Mouse (Mus musculus): ENCODE data around the gene Gmppb. TPM values are rescaled to one million over a fixed set of nuclear protein-coding genes. Genes with fewer than 3 reads are reported as not detected.

Gene Gmppb
- polyA plus RNA-seq, 2 experiments: 12.9 to 15.5 TPM

GRCm38 (mm10) chr9:108095949-108096712 lies 47.1 kb downstream of the Gmppb start:
- Histone ChIP-seq H3K9me3 (ENCODE audit: control insufficient read depth, low read length) (no peaks in the 10 kb centered on the region), H3K9ac (replicated peaks) (peak overlapping the region; percentile 85), H3K4me3 (ENCODE audit: insufficient read depth in 1 of 2, low read depth in 2 of 2, low read length in 2 of 2) (peak overlapping the region; percentile 95 to 98), H3K27ac (peak overlapping the region; percentile 96), H3K27me3 (ENCODE audit: control insufficient read depth, insufficient read depth, low read length) (no peaks in the 10 kb centered on the region), H3K4me1 (replicated peaks; ENCODE audit: control insufficient read depth in 2 of 2, insufficient read depth in 2 of 2, low read length in 1 of 2) (peaks cover 25 to 27% of the 10 kb centered on the region in 2 experiments), H3K4me2 (ENCODE audit: low read depth) (peak overlapping the region; percentile 93), H3K36me3 (replicated peaks; ENCODE audit: control insufficient read depth, insufficient read depth, low read depth) (peaks cover 19% of the 10 kb centered on the region)
- ATAC-seq (ENCODE audit: insufficient read depth): no peak
- TF ChIP-seq EP300 (IDR thresholded peaks at IDR 0.05; ENCODE audit: low read depth): no peak
- TF ChIP-seq CTCF (IDR thresholded peaks at IDR 0.05; ENCODE audit: low read depth): peak; percentile 72
- DNase-seq (ENCODE audit: low read depth in 3 of 3, low spot score in 3 of 3): no peak
- WGBS (ENCODE audit: insufficient replicate concordance): 39% methylated on average over 10 of the region's 10 CpGs

DNA sequence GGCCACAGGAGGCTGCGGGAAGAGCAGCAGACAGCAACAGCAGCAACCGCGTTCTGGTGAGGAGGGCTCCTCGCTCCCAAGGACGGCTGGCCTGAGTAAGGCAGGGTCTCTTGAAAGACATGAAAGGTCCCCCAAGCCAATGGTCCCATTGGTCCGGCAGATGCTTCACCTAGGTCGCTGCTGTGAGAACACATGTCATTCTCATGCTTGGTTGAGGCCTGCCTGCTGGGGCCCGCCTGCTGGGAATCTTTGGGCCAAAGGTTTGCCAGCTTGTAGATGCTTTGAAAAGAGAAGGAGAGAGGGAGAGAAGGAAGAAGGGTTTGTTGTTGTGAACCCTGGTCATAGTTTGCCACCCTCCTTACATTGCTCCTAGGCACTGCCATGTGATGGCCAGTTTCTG lies 50.6 kb downstream of the Gmppb start:
- DNase-seq (ENCODE audit: low read depth in 3 of 3, low spot score in 3 of 3) (no peak), ATAC-seq (ENCODE audit: insufficient read depth) (no peak)
- Histone ChIP-seq H3K9me3 (ENCODE audit: control insufficient read depth, low read length) (no peaks in the 10 kb centered on the region), H3K9ac (replicated peaks) (no peak overlapping the region), H3K36me3 (replicated peaks; ENCODE audit: control insufficient read depth, insufficient read depth, low read depth) (no peaks in the 10 kb centered on the region), H3K27me3 (ENCODE audit: control insufficient read depth, insufficient read depth, low read length) (no peaks in the 10 kb centered on the region), H3K4me1 (replicated peaks; ENCODE audit: control insufficient read depth in 2 of 2, insufficient read depth in 2 of 2, low read length in 1 of 2) (peaks cover 26 to 29% of the 10 kb centered on the region in 2 experiments), H3K27ac (no peak overlapping the region; the same call in 1 of the 2 replicates), H3K4me3 (ENCODE audit: insufficient read depth in 1 of 2, low read depth in 2 of 2, low read length in 2 of 2) (no peak overlapping the region), H3K4me2 (ENCODE audit: low read depth) (no peak overlapping the region)
- WGBS (ENCODE audit: insufficient replicate concordance): 87% methylated on average over 8 of the region's 8 CpGs
- TF ChIP-seq EP300 (IDR thresholded peaks at IDR 0.05; ENCODE audit: low read depth) (no peak), CTCF (IDR thresholded peaks at IDR 0.05; ENCODE audit: low read depth) (no peak)

Small RNAs within 50 kb of the gene (microRNA-seq; reads per million reads assigned to microRNA genes)
- 1.3 reads per million for gene Mir7088

Other genes with a start within 250 kb of the Gmppb start
- 14.2 and 18.9 TPM in 2 replicates for gene Rbm6, start 176.0 kb upstream of the Gmppb start, polyA plus RNA-seq (2012; rRNA removed)
- gene Rbm6, start 176.0 kb upstream of the Gmppb start, polyA plus RNA-seq (2014; fragmentation: Nextera tagmentation; extraction: Ambion mirVana): 19.4 and 20.9 TPM in 2 replicates
- gene Mon1a, start 161.1 kb upstream of the Gmppb start, polyA plus RNA-seq (2012; rRNA removed): 4.0 and 4.5 TPM in 2 replicates
- 3.8 and 4.5 TPM in 2 replicates for gene Mon1a, start 161.1 kb upstream of the Gmppb start, polyA plus RNA-seq (2014; fragmentation: Nextera tagmentation; extraction: Ambion mirVana)
- 1.2 and 1.7 TPM in 2 replicates for gene Mst1r, start 142.4 kb upstream of the Gmppb start, polyA plus RNA-seq (2012; rRNA removed)
- gene Mst1r, start 142.4 kb upstream of the Gmppb start, polyA plus RNA-seq (2014; fragmentation: Nextera tagmentation; extraction: Ambion mirVana): 0.37 TPM in 2 replicates
- not detected in 2 replicates for gene Actl11, start 120.8 kb upstream of the Gmppb start, polyA plus RNA-seq (2012; rRNA removed)
- not detected in 2 replicates for gene Actl11, start 120.8 kb upstream of the Gmppb start, polyA plus RNA-seq (2014; fragmentation: Nextera tagmentation; extraction: Ambion mirVana)
- gene Camkv, start 113.6 kb upstream of the Gmppb start, polyA plus RNA-seq (2012; rRNA removed): 0.10 and 0.18 TPM in 2 replicates
- gene Camkv, start 113.6 kb upstream of the Gmppb start, polyA plus RNA-seq (2014; fragmentation: Nextera tagmentation; extraction: Ambion mirVana): not detected in 2 replicates
- 5.3 and 7.4 TPM in 2 replicates for gene Traip, start 99.1 kb upstream of the Gmppb start, polyA plus RNA-seq (2012; rRNA removed)
- 13.3 and 18.1 TPM in 2 replicates for gene Traip, start 99.1 kb upstream of the Gmppb start, polyA plus RNA-seq (2014; fragmentation: Nextera tagmentation; extraction: Ambion mirVana)
- 69.4 and 83.3 TPM in 2 replicates for gene Uba7, start 73.7 kb upstream of the Gmppb start, polyA plus RNA-seq (2012; rRNA removed)
- 49.1 and 54.2 TPM in 2 replicates for gene Uba7, start 73.7 kb upstream of the Gmppb start, polyA plus RNA-seq (2014; fragmentation: Nextera tagmentation; extraction: Ambion mirVana)
- 0.53 and 0.64 TPM in 2 replicates for gene Gm20661, start 66.2 kb upstream of the Gmppb start, polyA plus RNA-seq (2012; rRNA removed)
- 0.06 and 0.34 TPM in 2 replicates for gene Gm20661, start 66.2 kb upstream of the Gmppb start, polyA plus RNA-seq (2014; fragmentation: Nextera tagmentation; extraction: Ambion mirVana)
- 23.8 and 33.0 TPM in 2 replicates for gene Inka1, start 63.4 kb upstream of the Gmppb start, polyA plus RNA-seq (2012; rRNA removed)
- 51.6 and 57.3 TPM in 2 replicates for gene Inka1, start 63.4 kb upstream of the Gmppb start, polyA plus RNA-seq (2014; fragmentation: Nextera tagmentation; extraction: Ambion mirVana)
- 2.7 and 3.5 TPM in 2 replicates for gene Cdhr4, start 56.7 kb upstream of the Gmppb start, polyA plus RNA-seq (2012; rRNA removed)
- gene Cdhr4, start 56.7 kb upstream of the Gmppb start, polyA plus RNA-seq (2014; fragmentation: Nextera tagmentation; extraction: Ambion mirVana): 0.38 and 1.1 TPM in 2 replicates
- gene Gm20662, start 52.9 kb upstream of the Gmppb start, polyA plus RNA-seq (2012; rRNA removed): 0.47 and 0.95 TPM in 2 replicates
- gene Gm20662, start 52.9 kb upstream of the Gmppb start, polyA plus RNA-seq (2014; fragmentation: Nextera tagmentation; extraction: Ambion mirVana): not detected in 2 replicates
- 24.9 and 30.9 TPM in 2 replicates for gene Ip6k1, start 46.7 kb upstream of the Gmppb start, polyA plus RNA-seq (2012; rRNA removed)
- 13.3 and 14.7 TPM in 2 replicates for gene Ip6k1, start 46.7 kb upstream of the Gmppb start, polyA plus RNA-seq (2014; fragmentation: Nextera tagmentation; extraction: Ambion mirVana)
- gene Amigo3, start 3.9 kb downstream of the Gmppb start, polyA plus RNA-seq (2012; rRNA removed): 0.51 and 0.75 TPM in 2 replicates
- 0.89 and 1.4 TPM in 2 replicates for gene Amigo3, start 3.9 kb downstream of the Gmppb start, polyA plus RNA-seq (2014; fragmentation: Nextera tagmentation; extraction: Ambion mirVana)
- gene Mst1, start 31.2 kb downstream of the Gmppb start, polyA plus RNA-seq (2012; rRNA removed): 21.0 and 21.3 TPM in 2 replicates
- 24.1 and 29.7 TPM in 2 replicates for gene Mst1, start 31.2 kb downstream of the Gmppb start, polyA plus RNA-seq (2014; fragmentation: Nextera tagmentation; extraction: Ambion mirVana)
- gene Rnf123, start 34.1 kb downstream of the Gmppb start, polyA plus RNA-seq (2012; rRNA removed): 139 and 146 TPM in 2 replicates
- gene Rnf123, start 34.1 kb downstream of the Gmppb start, polyA plus RNA-seq (2014; fragmentation: Nextera tagmentation; extraction: Ambion mirVana): 88.2 and 102 TPM in 2 replicates
- 126 and 150 TPM in 2 replicates for gene Apeh, start 45.4 kb downstream of the Gmppb start, polyA plus RNA-seq (2012; rRNA removed)
- 153 and 172 TPM in 2 replicates for gene Apeh, start 45.4 kb downstream of the Gmppb start, polyA plus RNA-seq (2014; fragmentation: Nextera tagmentation; extraction: Ambion mirVana)
- 0.86 and 1.1 TPM in 2 replicates for gene Bsn, start 141.1 kb downstream of the Gmppb start, polyA plus RNA-seq (2012; rRNA removed)
- 1.1 and 1.4 TPM in 2 replicates for gene Bsn, start 141.1 kb downstream of the Gmppb start, polyA plus RNA-seq (2014; fragmentation: Nextera tagmentation; extraction: Ambion mirVana)
- 4.8 and 5.3 TPM in 2 replicates for gene Dag1, start 214.7 kb downstream of the Gmppb start, polyA plus RNA-seq (2012; rRNA removed)
- 12.0 and 13.0 TPM in 2 replicates for gene Dag1, start 214.7 kb downstream of the Gmppb start, polyA plus RNA-seq (2014; fragmentation: Nextera tagmentation; extraction: Ambion mirVana)
- 2.8 and 2.9 TPM in 2 replicates for gene Nicn1, start 241.2 kb downstream of the Gmppb start, polyA plus RNA-seq (2012; rRNA removed)
- 4.3 and 6.2 TPM in 2 replicates for gene Nicn1, start 241.2 kb downstream of the Gmppb start, polyA plus RNA-seq (2014; fragmentation: Nextera tagmentation; extraction: Ambion mirVana)
- 6.1 and 7.5 TPM in 2 replicates for gene Amt, start 247.6 kb downstream of the Gmppb start, polyA plus RNA-seq (2012; rRNA removed)
- gene Amt, start 247.6 kb downstream of the Gmppb start, polyA plus RNA-seq (2014; fragmentation: Nextera tagmentation; extraction: Ambion mirVana): 7.2 and 7.7 TPM in 2 replicates

Data from liver, embryonic 14.5 days (tissue).